Mouse (Mus musculus) central nervous system, embryonic 14 days (tissue): ENCODE data around the gene Rad52. TPM values are rescaled to one million over a fixed set of nuclear protein-coding genes. Genes with fewer than 3 reads are reported as not detected.

ENCODE experiments used
- polyA plus RNA-seq: library from polyadenylated mRNA; depleted of rRNA; stranded (reverse); fragments of >200 nt; gene quantifications from 2 replicates; pipeline ENCODE4 v1.2.3, GENCODE M21; 2012; rRNA removed

Rad52 gene
- polyA plus RNA-seq, result 49.5 and 53.1 TPM in 2 replicates

DNA sequence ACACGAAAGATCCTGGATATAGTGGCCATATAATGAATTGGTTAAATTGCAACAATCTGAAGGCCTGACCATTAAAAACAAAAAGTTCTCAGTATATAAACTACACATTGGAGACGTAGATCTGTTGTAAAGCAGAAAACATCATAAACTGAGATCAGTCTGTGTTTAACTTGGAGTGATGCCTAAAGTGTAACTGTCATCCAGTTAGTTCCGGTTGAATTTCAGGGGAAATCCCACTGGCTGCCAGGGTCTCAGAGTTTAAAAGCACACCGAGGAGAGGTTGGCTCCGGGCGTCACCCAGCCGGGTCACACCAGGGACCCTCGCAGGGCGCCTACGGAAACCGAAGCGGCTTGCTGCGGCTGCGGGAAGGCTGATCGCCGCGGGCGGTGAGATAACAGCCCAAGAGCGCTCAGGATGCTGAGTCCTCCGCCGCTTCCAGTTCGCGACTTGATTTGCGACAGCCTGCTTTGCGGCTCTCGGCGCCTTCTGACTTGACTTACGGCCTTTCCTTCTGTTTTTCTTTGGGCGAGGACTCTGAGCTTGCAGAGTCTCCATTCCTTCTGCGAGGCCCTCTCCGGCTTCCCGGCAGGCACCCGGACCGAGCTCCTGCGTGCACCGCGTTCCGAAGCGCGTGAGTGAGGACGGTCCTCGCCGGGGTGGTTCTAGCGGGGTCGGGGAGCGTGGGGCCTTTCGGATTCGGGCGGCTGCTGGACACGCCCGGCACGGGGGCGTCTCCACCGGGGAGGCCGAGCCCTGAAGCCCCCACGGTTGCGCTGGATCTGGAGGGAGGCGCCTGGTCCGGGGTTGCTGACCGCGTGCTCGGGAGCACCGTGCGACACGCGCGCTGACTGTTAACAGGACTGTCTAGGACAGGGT, at the start of gene Rad52:
Gene Rad52 (plus strand): TSS at position 495 of the 877 bp plus-strand sequence.

Other genes with a start within 250 kb of the Rad52 start
- 36.4 and 37.7 TPM in 2 replicates for gene Erc1, start 54.5 kb upstream of the Rad52 start, polyA plus RNA-seq
- gene Wnk1, start 136.0 kb downstream of the Rad52 start, polyA plus RNA-seq, result 132 and 135 TPM in 2 replicates
- 0.06 and 0.55 TPM in 2 replicates for gene Ninj2, start 190.7 kb downstream of the Rad52 start, polyA plus RNA-seq